Mouse (Mus musculus): ENCODE data around the gene Vasp. TPM values are rescaled to one million over a fixed set of nuclear protein-coding genes. Genes with fewer than 3 reads are reported as not detected.

The Vasp gene
- total RNA-seq, 1 experiment from 2014 or later, result 230 TPM

DNA sequence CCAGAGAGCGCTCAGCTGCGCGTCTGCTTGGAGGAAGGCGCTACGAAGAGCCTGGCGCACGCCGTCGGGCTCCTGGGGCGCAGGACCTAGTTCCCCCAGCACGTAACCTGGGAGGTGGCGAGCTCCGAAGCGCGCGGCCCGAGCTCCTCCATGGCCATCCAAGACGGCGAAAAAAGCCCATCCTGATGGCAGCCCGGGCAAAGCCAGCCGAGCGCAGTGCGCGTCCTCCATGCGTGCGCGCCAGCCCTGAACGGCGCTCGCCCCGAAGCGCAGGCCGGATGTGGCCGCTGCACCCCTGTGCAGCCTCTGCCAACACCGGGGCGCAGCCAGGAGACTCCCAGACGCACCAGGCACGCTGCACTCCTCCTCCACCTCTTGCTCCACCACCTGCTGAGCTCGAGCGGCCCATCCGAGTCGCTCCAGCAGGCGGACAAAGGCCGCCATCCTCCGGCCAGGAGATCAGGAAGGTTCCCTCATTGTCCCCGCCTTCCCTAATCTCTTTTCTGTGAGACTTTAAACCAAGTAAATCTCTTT lies 8.0 kb upstream of the Vasp start, which contains the start of gene Ppm1n:
Gene Ppm1n, minus strand, starts transcription at position 484 of the 534 bp plus-strand sequence.
- no peak for ATAC-seq (replicated peaks; ENCODE audit: insufficient number of reproducible peaks, low FRiP score, low TSS enrichment, poor library complexity, severe bottlenecking)

DNA sequence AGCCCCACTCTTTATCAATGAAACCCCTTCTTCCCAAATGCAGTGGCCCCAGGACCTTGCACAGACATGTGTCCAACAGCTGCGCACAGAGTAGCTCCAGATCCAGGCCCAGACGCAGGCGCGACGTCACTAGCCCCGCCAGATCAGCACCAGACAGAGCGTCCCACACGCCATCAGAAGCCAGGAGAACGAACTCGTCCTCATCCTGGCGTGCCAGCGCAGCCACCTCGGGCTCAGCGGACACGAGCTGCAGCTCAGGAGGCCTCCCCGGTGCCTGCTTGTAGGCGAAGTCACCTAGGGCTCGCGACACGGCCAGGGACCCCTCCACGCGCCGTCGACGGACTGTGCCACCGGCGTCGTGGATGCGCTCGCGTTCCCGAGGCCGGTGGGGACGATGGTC lies 7.4 kb upstream of the Vasp start:
- ATAC-seq (replicated peaks; ENCODE audit: insufficient number of reproducible peaks, low FRiP score, low TSS enrichment, poor library complexity, severe bottlenecking), result no peak

DNA sequence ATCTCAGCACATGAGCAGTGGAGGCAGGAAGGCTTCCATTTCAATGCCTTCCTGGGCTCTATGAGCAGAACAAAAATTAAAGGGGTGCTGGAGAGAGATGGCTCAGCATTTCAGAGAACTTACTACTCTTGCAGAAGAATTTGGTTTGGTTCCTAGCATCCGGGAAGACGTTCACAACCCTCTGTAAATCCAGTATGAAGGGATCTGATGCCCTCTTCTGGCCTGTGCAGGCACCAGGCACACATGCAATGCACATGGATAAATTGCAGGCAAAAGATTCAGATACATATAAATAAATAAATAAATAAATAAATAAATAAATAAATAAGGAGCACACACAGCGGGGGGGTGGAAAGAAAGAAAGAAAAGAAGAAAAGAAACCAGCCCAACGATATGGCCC lies 4.6 kb upstream of the Vasp start:
- no peak for ATAC-seq (replicated peaks; ENCODE audit: insufficient number of reproducible peaks, low FRiP score, low TSS enrichment, poor library complexity, severe bottlenecking)

DNA sequence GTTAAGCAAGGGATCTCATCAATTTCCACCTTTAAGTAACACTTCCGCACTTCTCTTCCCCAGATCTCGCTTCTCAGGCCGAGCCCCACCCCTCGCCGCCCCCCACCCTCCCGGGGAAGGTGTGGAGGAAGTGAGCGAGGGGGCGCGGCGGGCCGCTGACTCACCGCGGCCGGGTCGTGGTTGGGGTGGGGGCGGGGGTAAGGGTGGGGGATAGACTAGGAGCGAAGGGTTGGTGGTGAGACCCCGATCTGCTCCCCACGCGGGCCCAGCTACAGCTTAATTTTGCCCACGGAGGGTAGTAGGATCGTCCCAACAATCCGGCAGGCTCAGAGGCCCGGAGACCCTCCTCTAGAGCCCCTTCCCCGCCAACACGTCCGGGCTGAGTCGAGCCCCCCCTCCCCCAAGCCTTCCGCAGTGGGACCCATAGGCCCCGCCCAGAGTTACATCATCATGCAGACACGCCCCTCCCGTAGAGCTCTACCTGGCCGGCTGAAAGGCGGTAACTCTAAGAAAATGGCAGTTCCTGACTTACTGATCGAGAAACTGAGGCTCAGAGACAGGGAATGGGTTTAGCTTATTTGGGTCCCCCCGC lies 652 bp upstream of the Vasp start:
- peak; percentile 27; the same call in 1 of the 2 replicates for ATAC-seq (replicated peaks; ENCODE audit: insufficient number of reproducible peaks, low FRiP score, low TSS enrichment, poor library complexity, severe bottlenecking)

DNA sequence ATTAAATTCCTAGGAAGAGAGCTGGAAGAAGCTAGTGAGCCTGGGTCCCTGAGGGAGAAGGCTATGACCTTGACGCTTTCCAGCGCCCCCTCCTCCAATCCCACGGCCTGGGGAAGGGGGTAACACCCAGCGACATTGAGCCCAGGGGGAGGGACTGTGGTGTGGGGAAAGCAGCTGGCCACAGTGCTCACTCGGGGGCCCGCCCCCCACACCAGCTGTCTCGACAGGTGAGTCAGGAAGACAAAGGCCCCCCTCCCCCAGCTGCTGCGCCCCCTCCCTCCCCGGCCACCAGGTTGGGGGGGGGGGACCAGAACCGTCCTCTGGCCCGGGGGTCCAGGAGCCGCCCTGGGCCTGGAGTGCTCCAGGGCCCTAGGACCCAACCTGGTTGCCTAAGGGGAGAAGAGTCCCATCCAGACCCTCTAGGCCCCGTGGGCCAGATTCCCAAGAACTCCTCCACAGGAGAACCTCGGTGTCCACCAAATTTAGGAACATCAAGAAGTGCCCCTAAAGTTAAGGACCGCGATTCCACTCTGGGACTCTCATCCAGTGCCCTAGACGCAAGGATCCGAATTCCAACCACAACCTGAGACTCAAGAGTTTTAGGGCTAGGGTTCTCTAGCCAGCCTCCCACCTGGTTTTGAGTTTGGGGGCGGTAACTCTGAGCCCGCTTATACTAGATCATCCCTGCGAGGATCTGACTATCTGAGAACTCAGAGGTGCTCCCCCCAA lies 944 bp downstream of the Vasp start:
- ATAC-seq (replicated peaks; ENCODE audit: insufficient number of reproducible peaks, low FRiP score, low TSS enrichment, poor library complexity, severe bottlenecking), result no peak

DNA sequence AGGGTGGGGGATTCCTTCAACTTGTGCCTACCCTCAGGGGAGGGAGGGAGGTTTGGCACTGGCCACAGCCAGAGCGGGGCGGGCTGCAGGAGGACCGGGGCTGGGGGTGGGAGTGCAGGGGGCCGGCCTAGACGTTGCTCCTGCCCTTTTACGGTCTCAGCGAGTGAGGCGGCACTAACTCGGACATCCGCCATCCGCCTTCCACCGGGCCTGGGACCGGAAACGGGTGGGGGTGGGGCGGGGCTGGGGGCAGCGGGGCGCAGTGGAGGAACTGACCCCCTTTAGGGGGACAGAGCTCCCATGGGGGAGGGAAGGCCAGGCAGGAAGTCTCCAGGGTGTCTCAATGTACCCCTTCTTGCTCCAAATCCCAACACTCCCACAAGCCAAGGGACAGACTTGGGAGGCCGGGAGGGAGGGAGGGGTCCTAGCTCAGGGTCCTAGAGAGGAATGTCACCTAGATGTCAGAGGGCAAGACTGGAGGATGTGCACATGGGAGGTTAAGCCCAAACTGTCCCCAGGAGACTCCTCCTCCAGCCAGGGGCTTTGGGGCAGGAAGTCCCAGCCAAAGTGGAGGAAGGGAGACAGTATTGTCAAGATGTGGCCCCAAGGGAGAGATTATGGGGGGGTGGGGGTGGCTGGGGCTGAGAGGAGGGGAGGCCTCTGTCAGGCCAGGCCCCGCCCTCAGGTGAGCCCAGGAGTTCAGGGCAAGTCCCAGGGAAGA lies 1.7 kb downstream of the Vasp start:
- ATAC-seq (replicated peaks; ENCODE audit: insufficient number of reproducible peaks, low FRiP score, low TSS enrichment, poor library complexity, severe bottlenecking), result no peak

DNA sequence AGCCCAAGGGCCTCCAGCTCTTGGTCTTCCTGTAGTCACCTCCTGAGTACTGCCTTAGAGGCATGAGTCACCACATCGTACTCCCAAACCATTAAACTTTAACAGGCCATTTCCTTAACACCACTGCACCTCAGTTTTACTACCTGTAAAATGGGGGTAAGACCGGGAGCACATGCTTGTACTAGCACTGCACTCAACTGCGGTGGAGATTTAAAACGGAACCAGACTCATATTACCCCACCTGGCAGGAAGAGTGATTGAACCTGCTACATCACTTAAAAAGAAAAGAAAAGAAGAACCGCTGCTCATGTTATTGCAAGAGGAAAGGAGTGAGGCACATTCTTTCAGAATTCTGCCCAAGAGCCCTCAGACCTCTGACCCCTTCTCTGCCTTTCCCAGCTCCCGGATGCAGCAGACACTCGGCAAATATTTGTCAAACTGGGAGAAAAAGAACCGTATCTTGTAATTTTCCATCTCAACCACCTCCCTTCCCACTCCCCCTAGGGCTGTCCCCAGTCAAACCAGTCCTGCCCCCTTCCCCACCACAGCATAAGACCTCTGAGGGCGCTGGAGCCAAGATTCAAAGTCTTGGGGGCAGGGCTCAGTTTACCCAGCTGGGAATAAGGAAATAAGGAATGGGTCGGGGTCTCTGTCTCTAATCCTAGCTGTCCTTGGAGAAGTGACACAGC lies 2.5 kb downstream of the Vasp start:
- no peak for ATAC-seq (replicated peaks; ENCODE audit: insufficient number of reproducible peaks, low FRiP score, low TSS enrichment, poor library complexity, severe bottlenecking)

DNA sequence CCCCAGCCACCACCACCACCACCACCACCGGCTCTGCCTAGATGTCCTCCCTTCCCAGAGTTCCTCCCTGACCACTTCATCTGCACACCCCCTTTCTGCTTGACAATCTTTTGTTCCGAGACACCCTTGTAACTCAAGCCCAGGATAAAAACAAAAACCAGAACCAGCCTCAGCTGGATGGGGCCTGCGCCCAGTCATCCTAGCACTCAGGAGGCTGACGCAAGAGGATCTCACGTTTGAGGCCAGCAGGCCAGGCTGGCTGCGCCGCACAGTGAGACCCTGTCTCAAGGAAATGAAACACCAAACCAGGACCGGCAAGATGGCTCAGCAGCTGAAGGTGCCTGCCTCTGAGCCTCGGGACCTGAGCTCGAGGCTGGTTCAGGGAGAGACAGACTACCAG lies 4.6 kb downstream of the Vasp start:
- no peak for ATAC-seq (replicated peaks; ENCODE audit: insufficient number of reproducible peaks, low FRiP score, low TSS enrichment, poor library complexity, severe bottlenecking)

DNA sequence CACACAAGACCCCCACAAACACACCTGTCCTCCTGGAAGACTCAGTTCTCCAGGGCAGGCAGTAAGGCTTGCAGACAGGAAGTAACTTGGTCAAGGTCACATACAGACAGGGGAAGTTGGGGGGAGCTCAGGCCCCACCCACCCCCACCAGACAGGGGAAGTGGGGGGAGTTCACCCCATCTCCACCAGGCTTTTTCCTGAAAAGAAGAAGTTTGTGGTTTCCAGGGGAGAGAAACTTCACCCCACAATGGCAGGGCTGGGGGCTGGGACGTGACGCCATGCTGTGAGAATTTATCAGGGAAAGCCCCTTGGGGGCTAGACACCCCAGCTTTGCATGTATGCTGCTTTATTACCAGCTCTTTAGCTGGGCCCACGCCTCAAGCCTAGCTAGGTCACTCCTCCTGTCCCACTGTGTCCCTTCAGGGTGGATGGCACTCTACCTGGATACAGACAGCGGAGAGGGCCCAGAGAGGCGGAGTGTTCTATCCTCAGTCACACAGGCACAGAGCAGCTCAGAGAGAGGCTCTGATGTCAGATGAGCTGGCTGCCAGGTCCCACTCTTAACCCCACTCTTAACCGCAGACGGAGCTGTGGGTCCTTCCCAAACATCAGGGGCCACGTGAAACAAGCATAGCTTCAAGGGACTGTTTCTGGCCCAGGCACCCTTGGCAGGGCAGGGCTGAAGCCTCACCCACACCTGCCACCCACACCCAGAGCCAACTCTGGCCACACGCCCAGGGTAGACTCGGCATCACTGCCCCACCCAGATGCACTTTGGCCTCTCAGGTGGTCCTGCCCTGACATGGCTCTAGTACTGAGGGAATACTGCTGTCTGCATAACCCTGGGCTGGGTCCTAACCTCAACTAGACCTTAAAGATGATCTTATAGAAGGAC lies 5.4 kb downstream of the Vasp start:
- peak; percentile 80 for ATAC-seq (replicated peaks; ENCODE audit: insufficient number of reproducible peaks, low FRiP score, low TSS enrichment, poor library complexity, severe bottlenecking)

DNA sequence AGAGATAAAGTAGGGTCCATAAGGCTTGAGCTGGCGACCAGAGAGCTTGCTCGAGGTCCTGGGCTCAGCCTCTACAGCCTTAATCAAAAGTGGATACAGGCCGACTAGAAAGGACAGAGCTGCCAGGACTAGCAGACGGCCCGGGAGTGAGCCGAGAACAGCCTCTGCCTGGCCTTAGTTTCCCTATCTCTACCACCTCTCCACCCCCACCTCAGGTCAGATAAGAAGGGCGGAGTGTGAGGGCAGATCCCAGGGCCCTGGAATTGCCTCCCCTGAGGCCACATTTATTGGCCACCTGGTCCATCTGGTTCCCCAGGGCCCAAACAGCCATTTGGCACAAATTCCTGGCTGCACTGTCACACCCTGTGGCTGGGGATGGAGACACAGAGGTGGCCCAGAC lies 6.5 kb downstream of the Vasp start:
- ATAC-seq (replicated peaks; ENCODE audit: insufficient number of reproducible peaks, low FRiP score, low TSS enrichment, poor library complexity, severe bottlenecking), result no peak

DNA sequence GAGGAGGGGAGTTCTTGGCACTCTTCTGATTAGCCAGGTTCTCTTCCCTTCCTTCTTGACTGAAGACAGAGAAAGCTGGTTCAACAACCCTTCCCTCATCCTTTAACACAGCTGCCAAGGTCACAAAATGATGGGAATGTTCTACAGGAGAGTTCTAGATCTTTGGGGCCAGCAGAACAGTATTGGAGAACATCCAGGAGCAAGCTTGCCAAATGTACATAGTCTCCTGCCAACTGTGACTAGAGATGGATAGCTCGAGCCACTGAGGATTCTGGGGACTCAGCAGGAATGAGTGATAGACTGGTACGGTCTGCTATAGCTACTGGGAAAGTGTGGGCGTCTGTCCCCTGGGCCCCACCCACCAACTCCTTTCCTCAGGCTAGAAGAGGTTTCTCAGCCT lies 13.3 kb downstream of the Vasp start:
- ATAC-seq (replicated peaks; ENCODE audit: insufficient number of reproducible peaks, low FRiP score, low TSS enrichment, poor library complexity, severe bottlenecking), result no peak

DNA sequence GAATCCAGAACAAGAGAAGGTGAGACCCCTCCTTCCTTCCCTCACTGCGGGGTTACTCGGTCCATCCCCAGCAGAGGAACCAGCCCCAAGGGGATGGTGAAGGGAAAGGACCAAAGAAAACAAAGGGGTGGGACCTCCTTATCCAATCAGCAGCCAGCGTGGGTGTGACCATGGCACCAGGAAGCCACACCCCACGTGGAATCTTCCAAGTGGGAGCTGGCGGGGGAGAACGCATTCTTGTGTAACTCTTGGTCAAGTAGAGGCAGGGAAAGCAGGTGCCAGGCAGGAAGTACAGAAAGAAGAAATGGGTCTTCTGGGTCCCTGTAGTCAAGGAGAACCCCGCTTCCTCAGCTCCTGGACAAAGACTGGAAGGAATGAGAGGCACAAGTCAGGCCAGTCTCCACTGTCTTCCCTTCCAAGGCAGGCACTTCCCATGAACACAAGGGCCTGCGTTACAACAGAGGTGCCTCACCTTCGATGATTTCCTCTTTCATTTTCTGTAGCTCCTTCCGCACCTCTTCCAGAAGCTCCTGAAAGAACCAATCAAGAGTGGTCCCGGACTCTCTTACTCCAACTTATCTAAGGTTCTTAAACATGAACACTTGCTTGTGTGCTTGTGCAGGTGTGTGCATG lies 14.1 kb downstream of the Vasp start:
- ATAC-seq (replicated peaks; ENCODE audit: insufficient number of reproducible peaks, low FRiP score, low TSS enrichment, poor library complexity, severe bottlenecking), result peak; percentile 82

DNA sequence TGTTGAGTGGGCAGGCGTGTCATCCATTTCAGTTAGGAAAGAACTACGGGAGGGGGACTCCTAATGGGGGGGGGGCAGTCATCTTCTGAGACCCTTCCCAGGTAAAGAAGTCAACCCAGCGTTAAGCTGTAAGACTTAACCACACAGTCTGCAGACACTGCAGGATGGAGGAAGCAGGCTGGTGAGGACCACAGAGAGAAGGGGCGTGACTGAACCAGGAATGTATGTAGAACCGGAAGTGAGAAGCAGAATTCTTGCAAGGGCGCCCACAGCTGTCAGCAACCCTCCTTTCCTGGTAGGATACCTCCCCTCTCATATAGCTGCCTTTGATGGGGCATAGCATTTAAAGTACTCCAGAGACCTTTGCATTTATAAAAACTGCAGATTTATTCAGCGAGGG lies 15.1 kb downstream of the Vasp start:
- no peak for ATAC-seq (replicated peaks; ENCODE audit: insufficient number of reproducible peaks, low FRiP score, low TSS enrichment, poor library complexity, severe bottlenecking)

DNA sequence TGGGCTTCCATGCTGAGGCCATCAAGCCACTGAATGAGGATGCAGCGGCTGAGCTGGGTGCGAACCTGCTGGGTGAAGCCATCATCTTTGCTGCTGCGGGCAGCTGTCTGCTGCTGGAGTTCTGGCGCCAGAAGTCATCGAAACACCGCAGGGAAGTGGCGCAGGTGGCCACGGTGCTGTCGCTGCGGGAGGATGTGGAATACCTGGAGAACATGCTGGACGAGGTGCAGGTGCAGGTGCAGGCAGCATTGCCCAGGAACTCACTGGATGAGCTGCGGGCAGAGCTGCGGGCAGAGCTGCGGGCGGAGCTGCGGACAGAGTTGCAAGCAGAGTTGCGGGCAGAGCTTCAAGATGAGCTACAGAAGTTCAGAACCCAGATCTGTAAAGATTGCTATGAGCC lies 16.2 kb downstream of the Vasp start:
- ATAC-seq (replicated peaks; ENCODE audit: insufficient number of reproducible peaks, low FRiP score, low TSS enrichment, poor library complexity, severe bottlenecking), result no peak

DNA sequence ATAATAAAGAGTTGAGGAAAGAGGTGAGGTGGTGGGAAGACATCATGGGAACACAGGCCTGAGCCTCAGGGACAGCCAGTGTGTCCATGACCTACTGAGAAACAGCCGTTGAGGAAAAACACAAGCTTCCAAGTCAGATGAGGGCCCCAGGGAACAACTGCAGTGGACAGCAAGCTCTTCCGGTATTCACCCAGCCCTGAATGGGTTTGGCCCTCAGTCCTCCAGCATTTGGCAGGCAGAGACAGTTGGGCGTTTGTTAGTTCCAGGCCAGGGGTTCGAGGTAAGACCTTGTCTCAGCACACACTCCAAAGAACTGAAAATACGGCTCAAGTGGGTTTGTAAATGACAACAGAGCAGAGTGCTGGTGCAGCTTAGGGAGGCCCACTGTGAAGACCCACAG lies 18.2 kb downstream of the Vasp start:
- ATAC-seq (replicated peaks; ENCODE audit: insufficient number of reproducible peaks, low FRiP score, low TSS enrichment, poor library complexity, severe bottlenecking), result no peak

DNA sequence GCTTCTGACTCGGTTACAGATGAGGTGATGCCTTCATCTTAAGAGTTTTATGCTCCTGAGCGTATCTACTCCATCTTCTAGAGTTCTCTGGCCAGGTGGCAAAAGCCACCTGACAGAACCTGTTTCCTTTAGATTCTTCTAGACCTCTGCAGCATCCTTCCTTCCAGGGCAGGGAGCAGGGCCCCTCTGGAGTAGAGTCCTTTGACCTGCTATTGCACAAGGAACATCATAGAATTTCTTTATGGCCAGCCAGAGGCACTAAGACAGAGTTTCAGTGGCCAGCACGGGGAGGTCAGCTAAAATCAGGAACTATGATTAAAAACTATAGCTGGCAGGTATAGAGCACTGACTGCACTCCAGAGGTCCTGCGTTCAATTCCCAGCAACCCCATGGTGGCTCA lies 19.5 kb downstream of the Vasp start:
- ATAC-seq (replicated peaks; ENCODE audit: insufficient number of reproducible peaks, low FRiP score, low TSS enrichment, poor library complexity, severe bottlenecking), result no peak

DNA sequence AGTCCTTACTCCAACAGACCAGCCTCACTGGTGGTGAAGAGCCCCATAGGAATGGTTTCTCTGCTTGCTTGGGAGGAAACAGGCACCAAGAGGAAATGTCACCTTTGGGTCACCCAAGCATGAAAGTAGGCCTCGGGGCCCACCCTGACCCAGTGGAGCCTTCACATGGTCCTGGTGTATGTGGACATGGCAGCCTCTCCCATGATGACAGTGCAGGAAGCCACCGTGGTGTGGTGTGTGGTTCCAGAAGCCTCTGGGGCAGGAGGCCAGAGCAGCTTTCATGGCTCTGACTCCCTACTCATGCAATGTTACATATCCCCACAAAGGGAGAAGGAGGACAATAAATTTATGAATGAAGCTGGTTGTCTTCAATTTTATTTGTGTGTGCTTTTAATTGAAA lies 24.1 kb downstream of the Vasp start:
- no peak for ATAC-seq (replicated peaks; ENCODE audit: insufficient number of reproducible peaks, low FRiP score, low TSS enrichment, poor library complexity, severe bottlenecking)

DNA sequence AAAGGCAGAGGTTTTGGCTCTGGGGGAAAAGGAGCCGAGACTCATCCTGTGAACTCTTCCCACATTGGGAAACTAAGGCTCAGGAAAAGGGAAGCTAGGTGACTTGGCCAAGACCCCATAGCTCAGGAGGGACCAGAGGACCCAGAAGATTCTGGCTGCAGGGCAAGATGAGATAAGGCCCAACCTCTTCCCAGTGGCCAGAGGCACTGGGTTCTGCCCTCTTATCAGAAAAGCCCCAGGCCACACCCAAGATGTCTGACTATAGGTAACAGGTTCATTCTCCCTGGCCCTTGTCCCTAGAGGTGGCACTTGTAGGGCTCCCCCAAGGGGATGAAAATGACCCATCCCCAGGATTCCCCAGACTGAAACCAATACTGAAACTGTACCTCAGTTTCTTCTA lies 24.8 kb downstream of the Vasp start:
- no peak for ATAC-seq (replicated peaks; ENCODE audit: insufficient number of reproducible peaks, low FRiP score, low TSS enrichment, poor library complexity, severe bottlenecking)

Data from monocyte, adult 5-6 weeks (primary cell).